In the genomic region with DNA sequence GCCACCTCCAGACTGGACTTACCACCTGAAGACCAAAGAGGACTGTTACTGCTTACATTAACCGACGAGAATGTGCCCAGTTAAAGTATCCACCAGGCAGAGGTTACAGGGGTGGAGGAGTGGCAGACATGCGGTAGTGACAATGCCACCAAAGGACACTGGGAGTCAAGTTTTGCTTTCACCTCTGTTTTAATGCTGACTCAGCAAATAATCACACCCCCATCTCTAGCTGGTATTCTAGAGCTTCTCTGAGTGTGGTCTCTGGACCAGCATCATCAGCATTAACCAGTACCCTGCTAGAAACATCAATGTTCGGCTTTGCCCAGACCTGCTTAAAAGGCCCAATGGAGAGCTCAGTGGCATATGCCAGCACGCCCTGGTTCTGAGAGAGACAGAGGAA, we compare ENCODE assay signal across 15 mouse cellular contexts.
"Had no signal": no experiment of that assay in that cellular context is flagged by ENCODE, and none has a peak within 500 bp of the region (broad histone marks: within the 10 kb centered on the region; RNA-seq: fewer than 3 reads in every experiment).

No protein-coding gene starts in this region.

- H3K9ac ChIP-seq: neural tube, embryonic 12.5 days; neural tube, embryonic 13.5 days; neural tube, embryonic 15.5 days; stomach, embryonic 15.5 days had no signal

- H3K9me3 ChIP-seq: neural tube, embryonic 12.5 days; neural tube, embryonic 13.5 days; neural tube, embryonic 15.5 days; stomach, embryonic 15.5 days had no signal

- H3K27me3 ChIP-seq: neural tube, embryonic 12.5 days; neural tube, embryonic 13.5 days; neural tube, embryonic 15.5 days; stomach, embryonic 15.5 days had no signal

- DNase-seq: retina, postnatal 1 day; right cerebral cortex, adult 18-20 months; right cerebral cortex, postnatal 25 days; right cerebral cortex, postnatal 4 days; spleen, adult 18-20 months; thymus, adult 18-20 months; thymus, adult 2 months; thymus, postnatal 14 days; thymus, postnatal 36 days; thymus, postnatal 4 days had no signal

- H3K36me3 ChIP-seq: neural tube, embryonic 12.5 days; neural tube, embryonic 13.5 days; neural tube, embryonic 15.5 days; stomach, embryonic 15.5 days had no signal

- H3K4me1 ChIP-seq: neural tube, embryonic 12.5 days; neural tube, embryonic 13.5 days had no signal

- H3K4me2 ChIP-seq: neural tube, embryonic 12.5 days; neural tube, embryonic 13.5 days; neural tube, embryonic 15.5 days; stomach, embryonic 15.5 days had no signal

- H3K4me3 ChIP-seq: neural tube, embryonic 12.5 days; neural tube, embryonic 13.5 days; neural tube, embryonic 15.5 days; stomach, embryonic 15.5 days had no signal

- H3K27ac ChIP-seq: neural tube, embryonic 12.5 days; neural tube, embryonic 13.5 days; neural tube, embryonic 15.5 days; stomach, embryonic 15.5 days; stomach, postnatal 0 days had no signal
